Mouse (Mus musculus) layer of hippocampus, adult 11-12 months (tissue): ENCODE results near the gene Col11a2.

Source experiments
- DNase-seq: peaks from one replicate; pipeline ENCODE4 v3.0.0; 2022; ENCODE audit warnings: low spot score

Col11a2 gene

DNA sequence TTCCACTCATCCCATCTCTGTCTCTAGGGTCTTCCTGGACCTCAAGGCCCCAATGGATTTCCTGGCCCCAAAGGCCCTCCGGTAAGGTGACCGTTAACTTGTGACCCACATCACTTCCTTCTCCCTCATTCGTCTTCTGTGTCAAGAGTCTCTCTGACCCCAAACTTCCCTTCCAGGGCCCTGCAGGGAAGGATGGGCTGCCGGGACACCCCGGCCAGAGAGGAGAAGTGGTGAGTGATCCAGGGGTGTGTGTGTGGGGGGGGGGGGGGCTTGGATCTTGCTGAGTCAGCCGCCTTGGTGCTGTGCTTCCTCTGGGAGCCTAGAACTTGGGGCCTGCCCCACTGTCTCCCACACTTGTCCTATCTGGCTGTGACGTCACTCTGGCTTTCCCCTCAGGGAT lies 18.0 kb downstream of the Col11a2 start:
- no peak for DNase-seq

DNA sequence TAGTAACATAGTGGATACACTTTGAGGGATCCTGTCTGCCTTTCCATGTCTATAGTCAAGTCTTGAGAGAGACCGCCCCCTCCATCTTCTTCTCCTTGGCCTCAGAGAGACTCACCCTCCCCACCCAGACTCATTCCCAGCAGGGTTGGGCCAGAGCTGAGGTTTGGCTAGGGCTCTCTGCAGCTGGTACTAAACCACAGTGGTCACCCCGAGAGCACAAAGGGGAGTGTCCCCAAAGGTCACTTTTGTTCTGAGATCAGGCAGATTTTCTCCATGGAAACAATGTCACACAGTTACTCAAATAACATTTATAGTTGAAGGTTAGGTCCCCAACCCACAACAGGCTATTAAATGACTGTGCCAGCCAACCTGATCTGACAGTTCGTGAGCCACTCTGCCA lies 29.6 kb downstream of the Col11a2 start:
- DNase-seq: no peak

DNA sequence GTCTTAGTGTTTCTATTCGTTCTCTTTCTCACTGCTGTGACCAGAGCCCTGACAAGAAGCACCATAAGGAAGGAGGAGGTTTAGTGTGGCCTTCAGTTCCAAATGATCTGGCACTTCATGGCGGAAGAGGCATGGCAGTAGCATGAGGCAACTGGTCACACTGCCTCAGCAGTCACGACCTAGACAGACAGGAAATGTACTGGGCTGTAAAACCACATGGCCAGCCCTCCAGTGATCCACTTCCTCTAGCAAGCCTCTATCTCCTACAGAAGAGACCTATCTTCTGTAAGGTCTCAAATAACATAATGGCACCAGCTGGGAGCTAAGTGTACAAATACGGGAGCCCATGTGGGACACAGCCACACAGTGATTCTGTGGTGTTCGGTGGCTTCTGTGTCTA lies 32.9 kb downstream of the Col11a2 start:
- no peak for DNase-seq

DNA sequence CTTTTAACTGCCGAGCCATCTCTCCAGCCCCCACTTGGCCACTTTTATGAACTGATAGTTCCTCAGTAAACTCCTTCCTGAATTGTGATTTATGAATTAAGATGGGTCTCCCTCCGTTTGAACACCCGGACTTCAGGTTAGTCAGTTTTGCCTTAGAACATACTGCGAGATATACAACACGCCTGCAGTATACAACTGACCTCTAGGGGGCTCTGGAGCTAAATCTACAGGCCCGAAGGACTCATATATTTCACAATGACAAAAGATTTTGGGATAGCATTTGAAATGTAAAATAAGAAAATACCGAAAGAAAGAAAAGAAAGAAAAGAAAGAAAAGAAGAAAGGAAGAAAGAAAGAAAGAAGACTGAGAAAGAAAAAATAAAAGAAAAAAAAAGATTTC lies 36.0 kb downstream of the Col11a2 start:
- peak; percentile 84 for DNase-seq

DNA sequence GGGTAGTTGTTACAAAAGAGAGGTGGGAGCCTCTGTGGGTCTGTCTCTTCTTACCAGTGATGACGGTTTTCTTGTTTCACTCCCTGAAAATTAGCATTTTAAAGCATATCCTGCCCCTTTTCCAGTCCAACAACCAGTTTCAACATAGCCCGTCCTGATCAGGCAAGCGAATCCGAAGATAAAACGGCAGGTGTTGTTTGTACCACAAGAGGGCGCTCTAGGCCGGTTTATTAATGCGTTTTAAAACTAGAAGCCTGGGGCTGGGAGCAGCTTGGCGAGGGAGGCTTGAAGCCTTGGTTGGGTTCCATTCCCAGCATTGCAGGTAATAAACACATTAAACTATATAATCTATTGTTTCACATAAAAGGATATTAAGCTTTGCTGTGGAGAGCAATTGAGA lies 38.3 kb downstream of the Col11a2 start:
- DNase-seq: peak; percentile 78

GRCm38 (mm10) chr17:34078148-34078547 lies 38.9 kb downstream of the Col11a2 start:
- DNase-seq: no peak

- DNase-seq: no peak
These were observed 39.8 kb downstream of the Col11a2 start for GRCm38 (mm10) chr17:34079002-34079401.

GRCm38 (mm10) chr17:34079621-34080020 lies 40.4 kb downstream of the Col11a2 start:
- DNase-seq: peak; percentile 45

GRCm38 (mm10) chr17:34083104-34083503 lies 43.9 kb downstream of the Col11a2 start:
- no peak for DNase-seq

DNA sequence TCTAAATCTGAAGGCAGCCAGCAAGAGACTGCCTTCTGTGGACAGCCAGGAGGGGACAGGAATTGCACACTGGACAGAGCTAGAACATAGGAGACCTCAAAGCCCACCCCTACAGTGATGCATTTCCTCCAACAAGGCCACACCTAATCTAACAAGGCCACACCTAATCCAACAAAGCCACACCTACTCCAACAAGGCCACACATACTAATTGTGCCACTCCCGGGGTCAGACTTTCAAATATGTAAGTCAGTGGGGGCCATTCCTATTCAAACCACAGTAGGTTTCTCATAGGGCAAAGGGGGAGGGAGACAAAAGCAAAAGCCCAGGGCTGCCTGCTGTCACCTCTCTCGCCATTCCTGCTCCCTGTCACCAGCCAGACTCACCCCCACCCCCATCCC lies 48.1 kb downstream of the Col11a2 start:
- no peak for DNase-seq

DNA sequence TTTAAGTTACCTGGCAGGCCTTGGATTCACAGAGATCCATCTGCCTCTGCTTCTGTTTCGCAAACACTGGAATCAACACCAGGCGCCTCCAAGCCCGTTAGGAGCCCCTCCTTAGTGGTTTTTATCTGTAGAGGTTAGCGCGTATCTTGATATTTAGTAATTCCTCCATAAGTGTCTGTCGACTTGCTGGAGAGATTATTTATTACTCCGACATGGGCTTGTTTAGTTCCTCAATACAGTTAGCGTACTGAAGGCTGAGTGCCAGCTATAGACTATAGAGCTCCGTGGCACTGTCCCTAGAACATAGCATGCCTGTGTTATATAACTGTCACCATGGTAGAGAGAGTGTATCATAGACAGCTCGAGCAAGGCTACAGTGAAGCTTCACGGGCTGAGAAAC lies 48.9 kb downstream of the Col11a2 start:
- DNase-seq: no peak

GRCm38 (mm10) chr17:34090923-34091322 lies 51.7 kb downstream of the Col11a2 start:
- DNase-seq: no peak

GRCm38 (mm10) chr17:34092197-34092875 lies 53.1 kb downstream of the Col11a2 start, which contains the start of gene H2-Oa:
TSS of gene H2-Oa (plus strand) at chr17:34092340.
- no peak for DNase-seq

GRCm38 (mm10) chr17:34093199-34093874 lies 54.1 kb downstream of the Col11a2 start:
- DNase-seq: no peak

GRCm38 (mm10) chr17:34094283-34095035 lies 55.2 kb downstream of the Col11a2 start:
- no peak for DNase-seq

DNA sequence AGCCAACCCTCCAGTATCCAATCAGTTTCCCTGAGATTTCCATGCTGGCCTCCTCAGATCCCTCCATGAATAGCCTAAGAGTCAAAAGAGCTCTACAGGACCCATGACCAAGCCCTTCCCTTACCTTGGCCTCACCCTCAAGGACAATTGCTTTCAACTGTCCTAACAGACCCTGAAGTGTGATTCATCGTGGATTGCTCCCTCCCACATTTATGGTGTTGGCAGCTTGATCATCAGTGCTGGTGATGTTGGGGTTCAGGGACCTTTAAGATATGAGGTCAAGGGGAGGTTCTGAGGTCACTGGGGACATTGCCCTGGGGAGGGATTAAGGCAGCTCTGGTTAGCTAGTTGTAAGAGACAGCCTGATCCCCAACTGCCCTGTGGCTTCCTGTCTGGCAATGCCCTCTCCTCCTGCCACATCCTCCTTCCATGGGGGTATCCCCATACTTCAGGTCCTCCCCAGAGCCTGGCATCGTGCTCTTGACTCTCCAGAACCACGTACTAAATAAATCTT lies 57.3 kb downstream of the Col11a2 start:
- no peak for DNase-seq

DNA sequence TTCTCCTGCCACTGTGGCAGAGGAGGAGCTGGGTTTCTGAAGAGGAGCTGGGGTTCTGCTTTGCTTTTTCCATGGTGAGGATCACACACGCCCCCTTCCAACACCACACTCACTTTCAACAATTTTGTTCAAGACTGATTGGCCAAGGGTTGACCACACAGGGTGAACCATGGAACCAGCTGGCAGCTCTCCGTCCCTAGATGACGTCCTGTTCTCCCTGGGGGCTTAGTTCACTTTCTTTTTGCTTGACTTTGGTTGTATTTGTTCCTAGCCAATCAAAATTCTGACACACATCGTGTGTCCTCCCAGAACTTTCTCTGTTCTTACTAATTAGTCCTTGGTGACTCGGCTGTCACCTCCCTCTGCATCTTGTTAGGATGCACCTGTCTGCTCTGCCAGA lies 58.0 kb downstream of the Col11a2 start:
- no peak for DNase-seq

DNA sequence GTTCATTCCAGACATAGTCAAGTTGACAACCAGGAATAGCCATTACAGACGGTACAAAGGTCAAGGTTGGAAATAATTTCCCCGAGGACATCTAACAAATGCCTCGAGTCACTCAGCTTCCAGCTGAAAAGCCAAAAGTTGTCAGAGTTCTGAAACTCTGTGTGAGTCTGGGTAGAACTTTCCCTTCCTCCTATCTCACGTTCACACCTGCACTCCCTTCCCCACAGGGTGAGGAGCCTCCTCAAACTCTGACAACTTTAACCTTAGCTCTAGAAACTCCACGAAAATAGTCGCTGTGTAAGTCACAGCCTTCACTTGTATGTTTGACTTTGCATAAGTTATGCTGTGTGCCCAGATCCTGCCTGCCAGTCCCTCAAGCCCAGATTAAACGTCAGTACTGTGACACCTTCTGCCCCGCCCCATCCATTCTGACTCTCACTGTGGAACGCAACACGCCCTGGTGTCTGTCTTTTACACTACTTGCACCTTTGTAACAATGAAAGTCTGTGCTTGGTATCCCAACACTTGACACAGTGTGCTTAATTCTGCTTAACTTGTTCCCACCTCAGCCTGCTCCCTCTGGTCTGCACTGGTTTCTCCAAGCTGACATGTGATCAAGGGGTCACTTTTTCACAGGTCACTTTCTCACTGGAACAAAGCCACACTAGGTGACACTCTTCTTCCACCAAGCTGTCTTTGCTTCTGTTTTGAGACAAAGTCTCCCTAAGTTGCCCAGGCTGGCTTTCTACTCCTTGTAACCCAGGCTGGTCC lies 59.7 kb downstream of the Col11a2 start:
- no peak for DNase-seq

DNA sequence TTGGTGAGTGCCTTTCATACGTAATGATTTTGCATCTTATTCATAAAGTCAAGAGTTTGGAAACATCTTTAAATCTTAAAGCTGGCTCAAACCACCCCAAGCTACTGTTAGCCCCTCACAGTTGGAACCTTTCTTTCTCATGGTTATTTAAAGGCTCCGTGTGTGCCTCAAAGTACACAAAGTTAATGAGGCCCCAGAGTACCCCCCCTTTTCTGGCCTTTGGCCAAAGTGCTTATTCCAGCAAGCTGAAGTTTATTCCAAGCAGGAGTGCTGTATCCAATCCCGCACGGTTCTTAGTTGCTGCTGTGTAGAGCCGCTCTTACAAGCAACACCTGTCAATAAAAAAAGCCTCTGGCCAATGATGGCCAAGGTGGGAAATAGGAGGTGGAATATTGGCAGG lies 60.3 kb downstream of the Col11a2 start:
- DNase-seq: no peak

GRCm38 (mm10) chr17:34101185-34101584 lies 61.9 kb downstream of the Col11a2 start:
- DNase-seq: no peak

DNA sequence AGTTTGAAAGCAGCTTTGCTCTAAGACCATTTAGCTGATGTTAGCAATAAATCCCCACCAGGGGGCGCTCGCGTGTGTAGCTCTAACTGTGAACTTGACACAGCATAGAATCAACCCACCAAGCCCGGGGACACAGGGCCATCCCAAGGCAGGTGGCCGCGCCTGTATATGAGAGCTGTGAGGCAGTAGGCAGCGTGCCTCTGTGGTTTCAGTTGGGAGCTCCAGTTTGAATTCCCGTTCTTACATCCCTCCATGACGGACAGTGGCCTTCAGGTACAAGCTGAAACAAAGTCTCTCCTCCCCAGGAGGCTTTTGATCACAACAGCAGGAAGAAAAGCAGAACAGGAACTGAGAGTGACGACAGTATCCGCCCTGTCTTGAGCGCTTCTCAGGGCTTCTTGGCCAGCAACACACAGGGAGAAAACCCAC lies 62.4 kb downstream of the Col11a2 start:
- peak; percentile 96 for DNase-seq

DNA sequence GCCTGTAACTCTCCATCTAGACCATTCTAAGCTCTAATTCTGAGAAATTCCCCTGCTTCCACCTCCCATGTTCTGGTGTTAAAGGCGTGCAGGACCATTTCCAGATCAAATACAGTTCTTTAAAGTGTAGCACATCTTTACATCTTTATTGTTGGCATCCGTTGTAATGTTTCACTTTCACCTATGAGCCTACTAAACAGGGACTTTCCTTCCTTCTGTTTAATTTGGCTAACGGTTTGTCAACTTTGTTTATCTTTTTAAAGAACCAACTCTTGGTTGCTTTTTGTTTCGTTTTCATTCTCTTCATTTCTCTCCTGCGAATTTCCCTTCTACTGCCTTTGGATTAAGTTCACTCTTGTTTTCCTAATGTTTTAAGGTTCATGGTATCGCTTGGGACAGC lies 63.6 kb downstream of the Col11a2 start:
- no peak for DNase-seq
